Mouse (Mus musculus): ENCODE data around the gene Wwc1. TPM values are rescaled to one million over a fixed set of nuclear protein-coding genes. Genes with fewer than 3 reads are reported as not detected.
A peak's percentile ranks its signal among the peaks of the same experiment; 100 is the strongest.

Gene Wwc1
- total and polyA plus RNA-seq, 3 experiments = 0.89 to 8.7 (median 2.0) TPM

GRCm38 (mm10) chr11:35933402-35934085, 46.8 kb downstream of the Wwc1 start:
- no peak overlapping the region for H3K4me2 ChIP-seq (ENCODE audit: insufficient read depth, low read depth, poor library complexity, severe bottlenecking)
- no peak overlapping the region for H3K9ac ChIP-seq (ENCODE audit: insufficient read depth, low read depth)
- H3K4me3 ChIP-seq (replicated peaks in 1 of 3; ENCODE audit: low read depth in 2 of 3, low read length in 2 of 3, poor library complexity in 1 of 3) = no peak overlapping the region
- in situ Hi-C loops (cut with MboI; ENCODE audit: low pct_ligation_motif_present, low pct_unique_long_range_greater_than_20kb, low sequenced_read_pairs) = no loop called here
- no peak overlapping the region for H3K27ac ChIP-seq (ENCODE audit: insufficient read depth, low read depth)
- no peaks in the 10 kb centered on the region for H3K27me3 ChIP-seq (replicated peaks)
- dilution Hi-C loops (cut with MboI; ENCODE audit: extremely low pct_ligation_motif_present, extremely low pct_unique_long_range_greater_than_20kb, low sequenced_read_pairs) = no loop called here
- H3K79me2 ChIP-seq (replicated peaks; ENCODE audit: control insufficient read depth, extremely low read depth, insufficient read depth, poor library complexity, severe bottlenecking) = no peaks in the 10 kb centered on the region
- no peaks in the 10 kb centered on the region for H3K36me3 ChIP-seq (replicated peaks in 1 of 2; ENCODE audit: control insufficient read depth in 1 of 2, insufficient read depth in 1 of 2, low read length in 1 of 2)
- DNase-seq (ENCODE audit: extremely low read depth) = no peak
- no peak for TF ChIP-seq POLR2A (IDR thresholded peaks at IDR 0.05; ENCODE audit: low read depth, low read length)
- TF ChIP-seq CHD2 (IDR thresholded peaks at IDR 0.05; ENCODE audit: low read length) = no peak
- no peak for TF ChIP-seq MAX (IDR thresholded peaks at IDR 0.05; ENCODE audit: low read length)
- TF ChIP-seq RAD21 (IDR thresholded peaks at IDR 0.05; ENCODE audit: low read depth, low read length) = no peak
- no peak for TF ChIP-seq MXI1 (IDR thresholded peaks at IDR 0.05; ENCODE audit: low read depth, low read length)
- no peak for TF ChIP-seq CTCF (conservative IDR thresholded peaks at IDR 0.05 in 1 of 2, IDR thresholded peaks at IDR 0.05 in 1 of 2; ENCODE audit: low read depth in 2 of 2, low read length in 2 of 2)
- no peak for TF ChIP-seq GABPA (IDR thresholded peaks at IDR 0.05; ENCODE audit: insufficient replicate concordance, low read depth, low read length)
- TF ChIP-seq MYC (IDR thresholded peaks at IDR 0.05; ENCODE audit: low read depth, low read length) = no peak
- TF ChIP-seq BHLHE40 (IDR thresholded peaks at IDR 0.05; ENCODE audit: low read depth, low read length) = no peak
- TF ChIP-seq JUND (conservative IDR thresholded peaks at IDR 0.05; ENCODE audit: low read depth, low read length) = no peak
- no peak for TF ChIP-seq ETS1 (conservative IDR thresholded peaks at IDR 0.05; ENCODE audit: low read depth, low read length)
- no peak for TF ChIP-seq MAFK (IDR thresholded peaks at IDR 0.05; ENCODE audit: insufficient replicate concordance, low read length)
- peaks cover 3% of the 10 kb centered on the region for H3K9me3 ChIP-seq (replicated peaks; ENCODE audit: low read length)
- peaks cover 0 to 24% of the 10 kb centered on the region in 2 experiments; a peak in 2 of 4 replicates for H3K4me1 ChIP-seq (ENCODE audit: control insufficient read depth in 1 of 2, insufficient read depth in 2 of 2)

- TF ChIP-seq GABPA (IDR thresholded peaks at IDR 0.05; ENCODE audit: insufficient replicate concordance, low read depth, low read length) (no peak), JUND (conservative IDR thresholded peaks at IDR 0.05; ENCODE audit: low read depth, low read length) (no peak), EP300 (IDR thresholded peaks at IDR 0.05; ENCODE audit: low read length) (no peak), KAT2A (IDR thresholded peaks at IDR 0.05; ENCODE audit: insufficient replicate concordance, low read length) (no peak), USF1 (IDR thresholded peaks at IDR 0.05; ENCODE audit: low read depth, low read length) (no peak), NELFE (IDR thresholded peaks at IDR 0.05; ENCODE audit: low read depth, low read length) (no peak), MEF2A (IDR thresholded peaks at IDR 0.05; ENCODE audit: borderline replicate concordance, low read depth, low read length) (no peak), MXI1 (IDR thresholded peaks at IDR 0.05; ENCODE audit: low read depth, low read length) (no peak), ZMIZ1 (IDR thresholded peaks at IDR 0.05; ENCODE audit: low read depth, low read length) (no peak)
- H3K9ac ChIP-seq (ENCODE audit: insufficient read depth, low read depth) = no peak overlapping the region
- H3K27me3 ChIP-seq (replicated peaks) = no peaks in the 10 kb centered on the region
- H3K4me2 ChIP-seq (ENCODE audit: insufficient read depth, low read depth, poor library complexity, severe bottlenecking) = no peak overlapping the region
- dilution Hi-C loops (cut with MboI; ENCODE audit: extremely low pct_ligation_motif_present, extremely low pct_unique_long_range_greater_than_20kb, low sequenced_read_pairs) = no loop called here
- in situ Hi-C loops (cut with MboI; ENCODE audit: low pct_ligation_motif_present, low pct_unique_long_range_greater_than_20kb, low sequenced_read_pairs) = no loop called here
- DNase-seq (ENCODE audit: extremely low read depth) = peak; percentile 45
- H3K4me1 ChIP-seq (ENCODE audit: control insufficient read depth in 1 of 2, insufficient read depth in 2 of 2) = peaks cover 0 to 24% of the 10 kb centered on the region in 2 experiments; a peak in 2 of 4 replicates
- H3K9me3 ChIP-seq (replicated peaks; ENCODE audit: low read length) = peaks cover 3% of the 10 kb centered on the region
- no peak overlapping the region for H3K27ac ChIP-seq (ENCODE audit: insufficient read depth, low read depth)
- no peaks in the 10 kb centered on the region for H3K79me2 ChIP-seq (replicated peaks; ENCODE audit: control insufficient read depth, extremely low read depth, insufficient read depth, poor library complexity, severe bottlenecking)
- no peaks in the 10 kb centered on the region for H3K36me3 ChIP-seq (replicated peaks in 1 of 2; ENCODE audit: control insufficient read depth in 1 of 2, insufficient read depth in 1 of 2, low read length in 1 of 2)
- no peak overlapping the region for H3K4me3 ChIP-seq (replicated peaks in 1 of 3; ENCODE audit: low read depth in 2 of 3, low read length in 2 of 3, poor library complexity in 1 of 3)
Measured at GRCm38 (mm10) chr11:35932121-35932885, 48.0 kb downstream of the Wwc1 start.
